Mouse (Mus musculus): Measurements from ENCODE around the gene Haus3. TPM values are rescaled to one million over a fixed set of nuclear protein-coding genes. Genes with fewer than 3 reads are reported as not detected.

Haus3 gene
- polyA plus RNA-seq, 1 experiment: 25.8 TPM

DNA sequence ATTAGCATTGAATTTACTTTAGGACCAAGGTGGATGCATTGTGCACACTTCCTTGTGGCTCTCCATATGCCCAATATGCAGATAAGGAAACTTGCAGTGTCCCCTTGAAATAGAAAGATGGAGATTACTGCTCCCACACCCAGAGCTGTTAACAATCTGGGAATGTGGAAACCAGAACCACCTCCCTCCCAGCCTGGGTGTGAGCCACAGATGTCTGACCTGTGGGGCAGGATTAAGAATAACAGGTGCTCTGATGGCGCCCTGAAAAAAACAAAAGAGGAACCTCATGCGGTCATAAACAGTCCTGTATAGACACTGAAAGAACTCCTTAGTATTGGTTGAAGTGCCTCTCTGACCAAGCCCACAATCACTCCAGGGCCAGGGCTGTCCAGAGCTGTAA, 19.5 kb upstream of the Haus3 start:
- Histone ChIP-seq H3K4me3 (ENCODE audit: insufficient read depth, low read length) (peak overlapping the region; percentile 79; the same call in 1 of the 2 replicates), H3K27ac (ENCODE audit: insufficient read depth, low read depth, low read length) (peak overlapping the region; percentile 82), H3K4me1 (ENCODE audit: control insufficient read depth, insufficient read depth, low read length) (peaks cover 46% of the 10 kb centered on the region)
- no peak for TF ChIP-seq POLR2A (IDR thresholded peaks at IDR 0.05; ENCODE audit: borderline replicate concordance, low read depth, low read length)
- no peak for TF ChIP-seq CTCF (IDR thresholded peaks at IDR 0.05; ENCODE audit: low read depth, low read length)

- peak within 1 kb of the TSS; percentile 86 for H3K27ac ChIP-seq (ENCODE audit: insufficient read depth, low read depth, low read length)
- peak within 1 kb of the TSS; percentile 93 for H3K4me3 ChIP-seq (ENCODE audit: insufficient read depth, low read length)
- TF ChIP-seq POLR2A (IDR thresholded peaks at IDR 0.05; ENCODE audit: borderline replicate concordance, low read depth, low read length) (peak; percentile 69; the same call in 1 of the 2 replicates), CTCF (IDR thresholded peaks at IDR 0.05; ENCODE audit: low read depth, low read length) (no peak)
- peaks cover 46% of the 10 kb centered on the region for H3K4me1 ChIP-seq (ENCODE audit: control insufficient read depth, insufficient read depth, low read length)
These were observed 18.4 kb upstream of the Haus3 start, which contains the start of gene Mxd4 for GRCm38 (mm10) chr5:34187601-34188316. Mxd4 (minus strand) TSS chr5:34187720.

DNA sequence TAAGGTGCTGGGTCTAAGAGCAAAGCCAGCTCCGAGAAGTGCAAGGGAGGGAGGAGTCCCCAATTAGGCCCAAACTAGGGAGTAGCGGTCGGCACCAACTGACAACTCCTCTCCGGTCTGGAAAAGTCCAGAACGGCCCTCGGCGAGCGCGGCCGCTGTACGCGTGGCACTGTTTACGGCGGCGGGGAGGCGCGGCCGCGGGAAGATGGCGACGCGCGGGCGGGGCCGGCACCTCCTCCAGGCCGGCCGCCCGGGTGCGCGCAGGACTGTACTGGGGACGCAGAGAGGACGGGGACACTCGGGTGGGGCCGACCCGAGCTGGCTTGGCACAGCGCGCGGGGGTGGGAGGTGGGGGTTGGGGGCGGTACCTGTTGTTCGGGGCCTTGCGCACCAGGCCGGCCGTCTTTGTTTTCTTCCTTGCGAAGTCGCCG, 17.6 kb upstream of the Haus3 start:
- Histone ChIP-seq H3K27ac (ENCODE audit: insufficient read depth, low read depth, low read length) (peak overlapping the region; percentile 86), H3K4me3 (ENCODE audit: insufficient read depth, low read length) (peak overlapping the region; percentile 93), H3K4me1 (ENCODE audit: control insufficient read depth, insufficient read depth, low read length) (peaks cover 46% of the 10 kb centered on the region)
- TF ChIP-seq CTCF (IDR thresholded peaks at IDR 0.05; ENCODE audit: low read depth, low read length) (no peak), POLR2A (IDR thresholded peaks at IDR 0.05; ENCODE audit: borderline replicate concordance, low read depth, low read length) (no peak)

DNA sequence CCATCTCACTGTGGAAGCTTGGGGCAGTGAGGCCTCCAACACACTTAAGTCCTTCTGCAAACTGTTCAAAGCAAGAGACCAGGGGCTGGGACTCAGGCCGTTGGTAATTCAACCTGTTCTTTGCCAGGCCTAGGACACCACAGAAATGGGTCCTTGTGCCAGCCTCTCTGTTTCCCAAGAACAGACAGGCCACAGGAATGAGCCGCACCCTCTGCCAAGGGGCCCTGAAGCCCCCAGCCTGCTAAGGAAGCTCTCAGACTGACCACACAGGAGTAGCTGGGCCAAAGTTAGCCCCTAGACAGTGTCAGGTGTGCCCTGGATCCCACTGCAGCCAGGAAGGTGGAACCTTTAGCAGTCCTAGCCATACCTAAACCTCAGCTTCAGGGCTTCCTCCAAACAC, 17.1 kb upstream of the Haus3 start:
- no peak for TF ChIP-seq POLR2A (IDR thresholded peaks at IDR 0.05; ENCODE audit: borderline replicate concordance, low read depth, low read length)
- TF ChIP-seq CTCF (IDR thresholded peaks at IDR 0.05; ENCODE audit: low read depth, low read length): no peak
- Histone ChIP-seq H3K27ac (ENCODE audit: insufficient read depth, low read depth, low read length) (0 out of 2 replicates have a peak overlapping the region, but pooled peaks have one; percentile 86), H3K4me3 (ENCODE audit: insufficient read depth, low read length) (peak overlapping the region; percentile 93), H3K4me1 (ENCODE audit: control insufficient read depth, insufficient read depth, low read length) (peaks cover 43% of the 10 kb centered on the region)

DNA sequence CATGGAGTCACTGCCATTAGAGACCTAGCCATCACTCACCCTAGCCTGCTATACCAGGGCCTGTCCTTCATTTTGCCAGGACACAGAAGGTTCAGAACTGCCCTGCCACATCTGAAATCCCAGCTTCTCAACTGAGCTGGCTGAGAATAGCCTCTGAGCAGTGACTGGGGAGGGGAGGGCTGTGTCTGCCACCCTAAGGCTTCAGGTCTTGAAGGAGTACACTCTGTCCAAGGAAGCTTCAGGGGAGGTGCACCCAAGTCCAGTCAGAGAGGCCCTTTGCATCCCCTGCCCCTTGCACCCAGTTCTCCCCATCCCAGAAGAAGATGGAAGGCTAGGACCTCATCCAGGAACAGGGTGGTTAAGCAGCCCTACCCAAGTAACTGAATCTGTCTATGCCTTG, 16.5 kb upstream of the Haus3 start:
- Histone ChIP-seq H3K4me1 (ENCODE audit: control insufficient read depth, insufficient read depth, low read length) (peaks cover 38% of the 10 kb centered on the region), H3K27ac (ENCODE audit: insufficient read depth, low read depth, low read length) (no peak overlapping the region), H3K4me3 (ENCODE audit: insufficient read depth, low read length) (peak overlapping the region; percentile 93)
- TF ChIP-seq CTCF (IDR thresholded peaks at IDR 0.05; ENCODE audit: low read depth, low read length): no peak
- no peak for TF ChIP-seq POLR2A (IDR thresholded peaks at IDR 0.05; ENCODE audit: borderline replicate concordance, low read depth, low read length)

GRCm38 (mm10) chr5:34185051-34185580, 15.8 kb upstream of the Haus3 start:
- peaks cover 34% of the 10 kb centered on the region for H3K4me1 ChIP-seq (ENCODE audit: control insufficient read depth, insufficient read depth, low read length)
- H3K27ac ChIP-seq (ENCODE audit: insufficient read depth, low read depth, low read length): no peak overlapping the region
- TF ChIP-seq POLR2A (IDR thresholded peaks at IDR 0.05; ENCODE audit: borderline replicate concordance, low read depth, low read length): no peak
- no peak for TF ChIP-seq CTCF (IDR thresholded peaks at IDR 0.05; ENCODE audit: low read depth, low read length)
- H3K4me3 ChIP-seq (ENCODE audit: insufficient read depth, low read length): no peak overlapping the region

GRCm38 (mm10) chr5:34183976-34184375, 14.6 kb upstream of the Haus3 start:
- Histone ChIP-seq H3K4me3 (ENCODE audit: insufficient read depth, low read length) (no peak overlapping the region), H3K27ac (ENCODE audit: insufficient read depth, low read depth, low read length) (no peak overlapping the region), H3K4me1 (ENCODE audit: control insufficient read depth, insufficient read depth, low read length) (peaks cover 23% of the 10 kb centered on the region)
- no peak for TF ChIP-seq CTCF (IDR thresholded peaks at IDR 0.05; ENCODE audit: low read depth, low read length)
- TF ChIP-seq POLR2A (IDR thresholded peaks at IDR 0.05; ENCODE audit: borderline replicate concordance, low read depth, low read length): no peak

DNA sequence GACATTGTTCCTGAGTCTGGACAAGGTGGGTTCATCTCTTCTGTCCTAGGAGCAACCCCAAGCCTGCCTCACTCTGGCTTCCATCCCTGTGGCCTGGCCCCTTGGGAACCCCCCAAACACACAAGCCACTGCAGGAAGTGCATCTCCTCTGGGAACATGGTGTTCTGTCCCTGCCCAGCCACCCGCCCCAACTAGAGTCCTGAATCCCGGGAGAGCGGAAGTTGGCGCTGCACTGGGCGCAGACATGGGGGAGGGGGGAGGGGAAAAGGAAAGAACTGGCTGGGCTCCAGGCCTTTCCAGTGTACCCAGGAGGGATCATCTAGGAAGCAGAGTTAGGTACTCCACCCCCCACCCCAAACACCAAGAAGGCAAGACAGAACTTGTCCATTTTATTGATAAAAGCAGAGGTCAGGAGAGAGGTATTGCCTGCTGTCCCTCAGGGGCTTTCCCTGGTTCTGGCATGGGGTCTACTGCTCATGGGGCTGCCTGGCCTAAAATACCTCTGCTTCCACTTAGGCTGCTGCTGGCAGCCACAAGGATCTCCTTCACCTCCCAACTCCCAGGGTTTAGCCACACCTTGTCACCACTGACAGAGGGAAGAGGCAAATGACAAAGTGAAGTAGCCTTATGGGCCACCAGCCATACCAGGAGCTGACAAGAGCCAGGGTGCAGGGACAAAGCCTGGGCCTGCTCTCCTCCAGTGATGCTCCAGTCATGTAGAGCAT, 14.0 kb upstream of the Haus3 start:
- Histone ChIP-seq H3K4me1 (ENCODE audit: control insufficient read depth, insufficient read depth, low read length) (peaks cover 18% of the 10 kb centered on the region), H3K27ac (ENCODE audit: insufficient read depth, low read depth, low read length) (no peak overlapping the region), H3K4me3 (ENCODE audit: insufficient read depth, low read length) (no peak overlapping the region)
- no peak for TF ChIP-seq POLR2A (IDR thresholded peaks at IDR 0.05; ENCODE audit: borderline replicate concordance, low read depth, low read length)
- TF ChIP-seq CTCF (IDR thresholded peaks at IDR 0.05; ENCODE audit: low read depth, low read length): no peak

GRCm38 (mm10) chr5:34182486-34182885, 13.2 kb upstream of the Haus3 start:
- Histone ChIP-seq H3K27ac (ENCODE audit: insufficient read depth, low read depth, low read length) (no peak overlapping the region), H3K4me1 (ENCODE audit: control insufficient read depth, insufficient read depth, low read length) (peaks cover 18% of the 10 kb centered on the region), H3K4me3 (ENCODE audit: insufficient read depth, low read length) (no peak overlapping the region)
- no peak for TF ChIP-seq CTCF (IDR thresholded peaks at IDR 0.05; ENCODE audit: low read depth, low read length)
- no peak for TF ChIP-seq POLR2A (IDR thresholded peaks at IDR 0.05; ENCODE audit: borderline replicate concordance, low read depth, low read length)

DNA sequence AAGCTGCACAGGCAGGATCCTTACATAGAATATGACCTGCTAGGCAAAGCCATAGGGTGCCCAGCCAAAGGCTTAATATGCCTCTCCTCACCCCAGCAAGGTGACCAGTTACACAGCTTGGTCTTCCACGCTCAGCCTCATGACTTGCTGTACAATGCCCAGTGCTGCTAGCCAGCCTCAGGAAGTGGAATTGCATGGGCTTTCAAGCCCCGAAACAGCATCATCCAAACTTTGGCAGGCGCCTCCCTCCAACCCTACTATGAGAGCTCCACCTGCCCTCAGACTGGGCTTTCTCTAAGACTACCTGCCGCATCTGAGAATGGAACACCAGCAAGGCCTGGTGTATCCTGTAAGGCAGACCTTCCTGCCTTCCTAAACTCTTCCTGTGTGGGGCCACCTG, 8.5 kb upstream of the Haus3 start:
- Histone ChIP-seq H3K4me3 (ENCODE audit: insufficient read depth, low read length) (no peak overlapping the region), H3K4me1 (ENCODE audit: control insufficient read depth, insufficient read depth, low read length) (peaks cover under 1% of the 10 kb centered on the region; the same call in 1 of the 2 replicates), H3K27ac (ENCODE audit: insufficient read depth, low read depth, low read length) (no peak overlapping the region)
- TF ChIP-seq POLR2A (IDR thresholded peaks at IDR 0.05; ENCODE audit: borderline replicate concordance, low read depth, low read length) (no peak), CTCF (IDR thresholded peaks at IDR 0.05; ENCODE audit: low read depth, low read length) (no peak)
